Mouse (Mus musculus): ENCODE results near the gene Mroh3. TPM values are rescaled to one million over a fixed set of nuclear protein-coding genes. Genes with fewer than 3 reads are reported as not detected.

Mroh3 gene
- total RNA-seq, 2 experiments from 2014 or later = 0.41 to 0.54 TPM

DNA sequence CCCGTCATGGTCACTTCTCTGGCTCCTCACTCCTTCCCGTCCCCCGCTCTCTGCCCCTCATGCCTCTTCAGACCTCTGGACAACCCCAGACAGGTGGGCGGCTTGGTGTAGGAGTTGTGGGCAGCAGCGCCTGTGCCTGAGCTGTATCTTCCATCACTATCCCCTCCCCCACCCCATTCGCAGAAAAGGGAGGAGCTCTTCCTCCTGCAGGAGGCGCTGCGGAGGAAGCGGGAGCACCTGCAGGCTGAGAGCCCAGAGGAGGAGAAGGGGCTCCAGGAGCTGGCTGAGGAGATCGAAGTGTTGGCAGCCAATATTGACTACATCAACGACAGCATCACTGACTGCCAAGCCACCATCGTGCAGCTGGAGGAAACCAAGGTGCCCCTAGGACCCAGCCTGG, 52.8 kb downstream of the Mroh3 start:
- no peak for DNase-seq (ENCODE audit: low spot score in 2 of 2)

DNA sequence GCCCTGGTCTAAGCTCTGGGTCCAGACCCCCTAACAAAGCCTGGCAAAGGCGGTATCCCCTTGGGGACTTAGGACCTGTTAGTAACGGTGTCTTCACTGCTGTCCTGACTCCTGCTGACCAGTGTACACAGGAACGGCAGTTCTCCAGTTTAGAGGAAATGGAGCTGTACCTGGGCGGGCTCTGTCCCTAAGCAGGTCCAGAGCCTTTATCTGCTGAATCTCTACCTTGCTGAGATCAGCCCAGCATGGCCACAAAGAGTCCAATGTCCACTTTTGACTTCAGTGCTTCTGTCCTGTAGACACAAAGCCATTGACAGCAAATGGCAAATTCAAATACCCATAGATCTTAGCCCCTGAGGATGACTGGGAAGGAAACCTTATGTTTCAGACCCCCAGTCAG, 55.7 kb downstream of the Mroh3 start:
- no peak for DNase-seq (ENCODE audit: low spot score in 2 of 2)

DNA sequence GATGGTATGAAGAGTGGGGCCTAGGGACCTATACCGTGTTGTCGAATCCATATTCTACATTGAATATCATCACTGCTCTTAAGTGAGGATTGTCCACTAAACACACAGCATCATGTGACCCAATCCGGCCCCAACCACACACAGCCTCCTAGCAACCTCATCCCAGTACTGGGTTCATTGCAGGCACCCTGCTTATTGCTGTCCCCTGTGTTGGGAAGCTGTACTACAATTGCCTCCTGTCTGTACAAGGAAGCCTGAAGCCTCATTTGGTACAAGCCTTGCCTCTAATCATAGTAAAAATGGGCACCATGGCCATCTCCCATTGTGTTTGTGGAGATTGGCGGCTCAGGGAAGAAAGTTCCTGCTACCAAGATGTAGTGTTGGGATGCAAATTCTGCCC, 56.3 kb downstream of the Mroh3 start:
- no peak for DNase-seq (ENCODE audit: low spot score in 2 of 2)

DNA sequence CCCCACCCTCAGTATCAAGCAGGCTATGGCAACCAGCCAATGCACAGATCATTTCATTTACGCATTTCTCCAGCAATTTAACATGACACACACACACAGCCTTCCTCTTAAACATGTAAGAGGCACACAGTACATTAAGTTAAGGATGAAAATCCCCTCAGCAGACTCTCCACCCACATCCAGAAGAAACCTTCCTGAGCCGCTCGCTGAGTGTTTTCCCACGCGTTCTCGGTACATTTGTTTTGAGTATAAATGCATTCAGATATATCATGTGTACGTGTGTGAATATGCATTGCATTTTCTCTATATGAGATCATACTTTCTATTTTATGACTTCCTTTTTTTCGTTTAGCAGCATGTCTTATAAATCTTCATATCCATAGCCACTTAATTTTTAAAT, 61.3 kb downstream of the Mroh3 start:
- no peak for DNase-seq (ENCODE audit: low spot score in 2 of 2)

DNA sequence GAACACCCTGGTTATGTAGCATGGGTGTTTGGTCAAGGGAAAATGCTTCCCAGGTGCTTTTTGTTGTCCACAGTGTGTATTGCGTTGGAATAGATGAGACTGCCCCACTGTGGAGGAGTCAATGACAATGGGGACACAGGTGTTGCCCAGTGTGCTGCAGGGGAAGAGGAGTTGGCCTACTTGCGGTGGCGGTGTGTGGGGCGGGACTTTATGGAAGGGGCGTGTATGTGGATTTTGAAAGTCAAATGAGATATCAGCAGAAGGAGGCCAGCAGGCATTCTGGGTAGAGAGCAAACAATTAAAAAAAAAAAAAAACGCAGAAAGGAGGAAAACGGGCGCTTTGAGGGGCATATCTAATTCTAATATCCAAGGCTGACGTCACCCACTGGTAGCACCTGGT, 62.9 kb downstream of the Mroh3 start:
- DNase-seq (ENCODE audit: low spot score in 2 of 2) = no peak

- DNase-seq (ENCODE audit: low spot score in 2 of 2) = peak; percentile 72 to 82
Observed at GRCm38 (mm10) chr1:136143514-136143913, 69.1 kb downstream of the Mroh3 start.

DNA sequence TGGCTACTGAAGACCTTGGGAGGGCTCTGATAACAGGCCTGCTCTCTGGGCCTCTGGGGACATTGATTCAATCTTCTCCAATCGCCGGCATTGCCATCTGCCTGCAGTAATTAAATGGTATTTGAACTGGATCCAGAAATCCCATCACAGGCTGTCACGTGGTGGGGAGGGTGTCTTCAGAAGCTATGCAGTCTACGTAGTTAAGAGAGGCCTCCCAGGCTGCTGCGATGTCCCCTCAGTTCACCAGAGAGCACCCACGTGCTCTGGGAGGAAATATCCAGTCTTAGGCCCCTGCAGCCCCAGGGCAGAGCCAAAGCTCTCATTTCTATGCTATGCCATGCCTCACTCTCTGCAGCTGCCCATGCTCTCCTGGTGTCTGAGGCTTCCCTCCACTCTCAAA, 70.3 kb downstream of the Mroh3 start:
- peak; percentile 73 to 84 for DNase-seq (ENCODE audit: low spot score in 2 of 2)

DNA sequence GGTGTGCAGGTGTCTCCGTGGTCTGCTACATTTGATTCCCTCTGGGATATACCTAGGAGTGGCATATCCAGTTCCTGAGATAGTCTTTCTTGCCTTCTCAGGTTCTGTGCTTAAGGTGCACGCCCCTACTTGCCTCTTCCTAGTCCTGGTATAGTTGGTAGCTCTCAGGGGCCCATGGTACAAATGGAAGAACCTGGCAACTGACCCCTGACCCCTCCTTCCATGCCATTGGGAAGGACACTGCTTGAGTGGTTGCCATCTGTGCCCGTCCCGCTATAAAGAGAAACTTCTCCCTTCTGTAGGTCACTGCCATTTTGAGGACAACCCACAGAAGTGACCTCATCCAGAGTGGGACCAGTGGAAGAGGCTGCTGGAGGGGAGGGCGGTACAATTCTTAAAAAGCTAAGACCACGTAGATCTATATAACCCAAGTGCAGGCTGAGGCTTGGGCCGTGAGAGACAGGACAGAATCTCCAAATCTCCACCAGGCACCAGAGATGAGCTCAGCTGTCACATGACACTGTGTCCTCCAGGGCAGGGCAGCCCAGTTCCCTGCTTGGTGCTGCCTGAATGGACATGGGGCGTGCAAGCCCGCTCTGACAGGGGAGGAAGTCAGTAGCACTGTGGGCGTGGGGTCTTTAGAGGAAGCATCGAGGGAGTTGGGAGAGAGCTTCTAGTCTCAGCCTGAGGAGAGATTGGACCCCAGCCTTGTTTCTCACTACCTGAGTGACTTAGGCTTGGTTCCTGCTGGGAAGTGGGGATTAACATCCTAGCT, 71.3 kb downstream of the Mroh3 start:
- DNase-seq (ENCODE audit: low spot score in 2 of 2) = peak in 1 of 2 experiments; percentile 58

DNA sequence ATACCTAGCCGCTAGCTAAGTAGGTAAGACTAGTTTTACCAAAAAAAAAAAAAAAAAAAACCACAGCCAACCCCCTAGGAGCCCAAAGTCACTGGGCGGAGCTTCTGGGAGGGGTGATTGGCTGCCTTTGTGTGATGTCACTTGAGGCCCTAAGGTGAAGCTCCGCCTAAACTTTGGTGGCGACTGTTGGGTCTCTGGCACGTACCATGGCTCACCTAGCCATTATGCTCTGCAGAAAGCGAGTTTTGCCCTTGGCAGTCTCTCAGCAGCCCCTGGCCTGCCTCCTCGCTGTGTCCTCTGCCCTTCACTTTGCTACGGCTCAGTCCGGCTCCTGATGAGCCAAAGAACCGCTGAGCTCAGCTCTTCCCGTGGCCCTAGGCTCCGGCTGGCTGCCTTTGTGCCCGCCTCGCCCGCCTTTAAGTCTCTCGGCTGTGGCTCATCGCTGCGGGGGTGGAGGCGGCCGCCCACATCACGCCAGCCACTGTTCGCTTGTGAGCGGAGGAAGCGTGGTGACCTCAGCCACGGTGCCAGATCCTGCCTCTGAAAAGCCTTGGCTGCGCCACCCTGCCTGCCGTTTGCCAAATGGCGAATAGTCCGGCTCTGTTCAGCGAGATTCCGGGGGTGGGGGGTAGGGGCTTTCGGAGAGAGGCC, 72.5 kb downstream of the Mroh3 start:
- DNase-seq (ENCODE audit: low spot score in 2 of 2) = peak; percentile 82 to 90

DNA sequence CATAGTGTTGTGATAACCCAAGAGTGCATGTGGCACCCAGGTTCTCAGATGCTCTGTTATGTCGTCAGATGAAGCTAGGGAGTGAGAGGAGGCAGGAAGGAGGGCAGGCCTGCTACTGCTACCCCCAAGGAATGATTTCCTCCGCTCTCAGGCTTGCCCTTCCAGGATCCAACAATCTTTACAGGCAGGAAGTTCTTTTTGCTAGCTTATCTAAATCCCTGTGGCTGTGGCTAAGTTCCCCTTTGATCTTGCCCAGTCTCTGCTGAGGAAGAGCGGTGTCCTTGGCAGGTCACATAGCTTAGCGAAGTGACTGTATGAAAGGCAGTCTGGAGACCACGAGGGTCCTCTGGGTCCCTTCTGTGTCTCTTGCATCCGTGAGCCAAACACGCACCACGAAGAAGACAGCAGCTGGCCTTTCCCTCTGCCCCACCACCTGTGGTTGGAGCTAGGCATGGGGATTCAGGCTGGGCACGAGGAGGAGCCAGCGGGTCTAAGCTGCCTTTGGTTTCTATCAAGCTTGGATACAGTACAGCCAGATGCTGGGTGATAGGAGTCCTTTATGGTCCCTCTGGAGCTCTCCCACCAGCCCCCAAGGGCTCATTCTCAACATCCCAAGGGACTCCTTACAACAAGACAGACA, 74.3 kb downstream of the Mroh3 start:
- no peak for DNase-seq (ENCODE audit: low spot score in 2 of 2)

- no peak for DNase-seq (ENCODE audit: low spot score in 2 of 2)
Observed at GRCm38 (mm10) chr1:136137575-136137974, 75.1 kb downstream of the Mroh3 start.

- no peak for DNase-seq (ENCODE audit: low spot score in 2 of 2)
Observed at GRCm38 (mm10) chr1:136137071-136137531, 75.5 kb downstream of the Mroh3 start.

- no peak for DNase-seq (ENCODE audit: low spot score in 2 of 2)
Observed at GRCm38 (mm10) chr1:136136547-136136946, 76.1 kb downstream of the Mroh3 start.

GRCm38 (mm10) chr1:136135777-136136444, 76.7 kb downstream of the Mroh3 start:
- no peak for DNase-seq (ENCODE audit: low spot score in 2 of 2)

GRCm38 (mm10) chr1:136135046-136135445, 77.6 kb downstream of the Mroh3 start:
- DNase-seq (ENCODE audit: low spot score in 2 of 2) = no peak

DNA sequence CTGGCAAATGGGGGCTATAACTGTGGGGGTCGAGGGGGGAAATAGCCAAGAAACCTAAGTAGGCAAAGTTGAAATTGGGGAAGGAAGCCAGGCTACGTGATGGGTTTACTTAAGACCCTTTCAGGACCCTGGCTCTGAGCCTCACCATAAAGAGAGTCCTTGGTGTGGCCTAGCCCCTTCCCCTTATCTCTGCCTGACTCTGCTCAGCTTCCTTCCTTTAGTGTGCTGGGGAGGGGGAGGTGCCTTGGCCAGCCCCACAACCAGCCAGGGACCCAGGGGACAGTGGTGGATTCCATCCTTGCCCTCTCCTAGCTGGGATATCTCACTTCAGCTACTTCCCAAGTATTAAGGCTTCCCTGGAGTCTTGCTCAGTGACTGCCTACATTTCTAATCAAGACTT, 78.1 kb downstream of the Mroh3 start:
- DNase-seq (ENCODE audit: low spot score in 2 of 2) = no peak

DNA sequence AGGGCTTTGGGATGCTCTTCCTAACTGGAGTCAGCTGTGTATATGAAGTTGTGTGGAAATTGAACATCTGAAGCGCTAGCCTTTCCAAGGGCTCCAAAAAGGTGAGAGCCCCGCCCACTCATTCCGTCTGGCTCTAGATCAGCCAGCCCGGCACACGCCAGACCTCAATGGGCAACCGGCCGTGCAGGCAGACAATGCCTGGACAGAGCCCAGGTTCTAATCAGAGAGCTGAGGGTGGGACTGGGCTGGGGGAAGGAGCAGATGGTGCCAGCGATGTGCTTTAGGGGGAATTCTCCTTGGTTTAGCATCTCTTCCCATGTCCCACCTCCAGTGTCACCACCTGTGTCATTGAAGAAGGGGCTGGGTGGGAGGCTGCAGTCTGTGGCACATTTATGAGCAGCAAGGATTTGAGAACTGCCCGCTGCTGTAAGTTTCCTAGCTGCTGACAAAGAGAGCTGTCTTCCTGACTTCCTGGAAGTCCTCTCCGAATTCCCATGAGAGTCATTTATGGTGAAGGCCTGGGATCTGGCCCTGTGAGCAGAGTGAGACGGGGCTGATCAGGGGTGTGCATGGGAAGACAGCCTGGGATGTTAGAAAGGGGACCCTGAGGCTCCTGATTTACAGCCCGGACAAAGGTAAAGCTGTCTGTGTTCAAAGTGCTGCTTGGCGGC, 78.9 kb downstream of the Mroh3 start:
- DNase-seq (ENCODE audit: low spot score in 2 of 2) = no peak

DNA sequence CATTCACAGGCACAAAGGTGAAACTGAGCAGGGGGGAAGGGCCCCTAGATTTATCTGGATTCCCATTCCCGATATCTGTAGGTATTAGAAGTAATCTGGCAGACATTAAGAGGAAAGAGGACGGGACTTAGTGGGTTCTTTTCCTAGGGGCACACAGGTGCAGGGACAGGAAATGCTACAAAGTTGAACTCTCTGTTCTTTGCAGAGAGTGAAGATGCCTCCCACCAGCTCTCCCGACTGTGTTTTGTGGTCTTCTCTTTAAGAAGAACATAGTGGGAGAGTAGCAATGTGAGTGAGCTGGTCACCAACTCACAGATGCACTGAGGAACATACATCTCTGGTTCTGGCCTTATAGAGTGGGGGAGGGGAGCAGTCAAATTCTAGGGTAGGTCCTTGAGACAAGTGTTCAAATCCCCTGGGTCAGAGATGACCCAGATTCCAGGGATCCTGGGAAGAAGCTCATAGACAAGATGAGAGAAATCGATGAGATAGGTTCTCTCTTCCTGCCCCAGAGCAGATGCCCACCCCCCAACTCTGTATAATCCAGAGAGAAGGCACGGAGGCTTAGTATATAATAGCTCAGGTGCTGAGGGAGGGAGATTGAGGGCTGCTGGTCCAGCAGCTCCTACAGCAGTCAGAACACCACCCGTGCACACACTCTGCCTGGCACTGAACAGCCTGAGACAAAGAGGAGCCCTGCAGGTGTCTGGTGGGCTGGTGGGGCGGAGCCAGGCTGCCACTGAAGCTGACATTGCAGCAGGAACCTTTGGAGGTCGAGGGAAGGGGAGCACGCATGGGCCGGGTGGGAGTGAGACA, 80.0 kb downstream of the Mroh3 start:
- DNase-seq (ENCODE audit: low spot score in 2 of 2) = no peak
